ENCODE assay signal across 8 mouse cellular contexts in genomic region chr5:77803562-77803961, GRCm38 (mm10).
DNase-seq lines count a peak whose midpoint lies in the region; ATAC-seq lines count a peak whose summit lies in the region.

No protein-coding gene starts in this region.

- H3K9ac ChIP-seq in lung, embryonic 15.5 days = no peak overlapping the region

- peak; percentile 20 for DNase-seq in urinary bladder, postnatal 25 days (ENCODE audit: low spot score)
- no peak for DNase-seq in urinary bladder, adult 2 months (ENCODE audit: low spot score)
- peak; percentile 48 for DNase-seq in cerebellum, adult 9-10 months
- DNase-seq in heart, postnatal 14 days = peak; percentile 7 to 51
- DNase-seq in kidney, postnatal 4 days = peak; percentile 78 to 81
- DNase-seq in right cerebral cortex, adult 2 months (ENCODE audit: low spot score in 2 of 2) = peak; percentile 86
- DNase-seq in adipocyte (ENCODE audit: low spot score) = no peak

- H3K9me3 ChIP-seq in lung, embryonic 15.5 days = no peaks in the 10 kb centered on the region

- H3K4me1 ChIP-seq in lung, embryonic 15.5 days = no peaks in the 10 kb centered on the region

- no peaks in the 10 kb centered on the region for H3K36me3 ChIP-seq in lung, embryonic 15.5 days

- H3K27ac ChIP-seq in lung, embryonic 15.5 days = no peak overlapping the region

- intact Hi-C loops in heart, postnatal 14 days (cut with DNase I) = loop anchor here (5.0 kb wide), 1 partner anchor 341 kb away; no protein-coding TSS in a partner anchor

- 43% methylated on average over 6 of the region's 6 CpGs for WGBS in lung, embryonic 15.5 days

- H3K4me3 ChIP-seq in lung, embryonic 15.5 days = peak overlapping the region; percentile 27

- no peaks in the 10 kb centered on the region for H3K27me3 ChIP-seq in lung, embryonic 15.5 days

- peak overlapping the region; percentile 38 for H3K4me2 ChIP-seq in lung, embryonic 15.5 days

- no peak for ATAC-seq in lung, embryonic 15.5 days (ENCODE audit: borderline replicate concordance, extremely low read depth, low FRiP score, low TSS enrichment)

Comparison
In these comparisons a context has a peak if more than half of its experiments do, and no peak if none do; other contexts are left out.
1. DNase-seq: peak in urinary bladder, postnatal 25 days (single experiment), cerebellum, adult 9-10 months (single experiment), heart, postnatal 14 days (2 of 2), kidney, postnatal 4 days (2 of 2) and right cerebral cortex, adult 2 months (2 of 2); none in urinary bladder, adult 2 months (single experiment) and adipocyte (single experiment).